Mouse (Mus musculus): ENCODE measurements around the gene A930033H14Rik. TPM values are rescaled to one million over a fixed set of nuclear protein-coding genes. Genes with fewer than 3 reads are reported as not detected.

A930033H14Rik gene
- polyA plus RNA-seq, 1 experiment: 2.5 TPM

DNA sequence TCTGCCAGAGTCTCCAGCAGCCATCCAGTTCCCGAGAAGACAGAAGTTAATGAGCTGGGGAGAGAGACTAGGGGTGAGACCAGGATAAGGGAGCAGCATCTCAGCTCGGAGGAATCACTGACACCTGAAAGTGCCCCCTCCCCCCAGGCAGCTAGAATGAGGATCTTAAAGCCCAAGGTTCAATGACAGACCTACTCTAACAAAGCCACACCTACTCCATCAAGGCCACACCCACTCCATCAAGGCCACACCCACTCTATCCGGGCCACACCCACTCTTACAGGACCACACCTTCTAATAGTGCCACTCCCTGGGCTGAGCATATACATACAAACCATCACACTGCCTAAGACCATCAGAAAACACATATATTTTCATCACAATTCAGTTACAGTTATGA, 24.3 kb upstream of the A930033H14Rik start:
- no peak for DNase-seq (ENCODE audit: low spot score)

DNA sequence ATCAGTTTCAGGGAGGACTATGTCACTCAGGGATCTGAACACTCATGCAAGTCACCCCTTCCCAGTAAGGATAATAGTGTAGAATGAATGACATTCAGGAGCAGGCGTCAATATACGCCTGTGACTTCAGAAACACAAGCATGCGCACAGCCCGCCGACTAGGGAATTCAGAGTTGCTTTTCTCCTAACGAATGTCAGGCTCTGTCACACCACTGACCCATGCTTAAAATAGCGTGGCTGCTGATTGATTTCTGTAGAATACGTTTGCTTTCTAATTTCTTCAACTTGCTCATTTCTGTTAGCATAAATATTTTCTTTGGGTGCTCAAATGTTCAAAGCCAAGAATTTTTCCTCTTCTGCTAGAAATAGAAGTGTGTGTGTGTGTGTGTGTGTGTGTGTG, 13.1 kb upstream of the A930033H14Rik start:
- no peak for DNase-seq (ENCODE audit: low spot score)

DNA sequence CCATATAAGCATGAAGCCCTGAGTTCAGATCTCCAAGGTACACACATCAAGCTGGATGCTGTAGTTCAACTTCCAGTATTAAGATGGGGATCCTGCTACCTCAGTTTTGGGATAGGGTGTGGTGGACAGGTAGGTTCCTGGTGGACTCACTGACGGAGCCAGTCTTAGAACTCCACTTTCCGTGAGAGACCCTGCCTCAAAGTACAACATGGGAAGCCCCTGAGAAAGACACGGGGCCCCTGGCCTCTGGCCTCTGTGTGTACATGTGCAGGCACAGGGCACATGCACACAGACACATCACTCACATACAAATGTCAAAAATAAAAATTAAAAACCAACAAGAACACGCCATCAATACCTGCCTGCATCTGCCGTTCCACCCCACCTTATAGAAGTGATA, 12.6 kb upstream of the A930033H14Rik start:
- no peak for DNase-seq (ENCODE audit: low spot score)

DNA sequence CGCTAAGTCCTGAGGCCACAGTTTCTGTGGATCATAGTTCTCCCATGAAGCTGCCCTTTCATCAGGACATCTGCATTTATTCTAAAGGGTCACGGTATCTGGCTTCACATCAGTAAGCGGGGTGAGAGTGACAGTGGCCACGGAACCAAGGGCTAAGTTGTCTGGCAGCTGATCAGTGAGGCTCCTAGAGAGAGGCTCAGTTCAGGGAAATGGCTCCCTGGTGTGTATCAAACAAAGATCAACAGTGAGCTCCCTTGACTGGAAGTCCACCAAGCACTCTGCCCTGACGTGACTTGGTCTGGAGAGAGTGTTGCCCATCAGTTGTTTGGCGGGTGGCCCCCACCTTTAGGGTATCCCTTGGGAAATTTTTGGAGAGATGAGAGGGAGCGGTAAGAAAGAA, 11.4 kb upstream of the A930033H14Rik start:
- no peak for DNase-seq (ENCODE audit: low spot score)

DNA sequence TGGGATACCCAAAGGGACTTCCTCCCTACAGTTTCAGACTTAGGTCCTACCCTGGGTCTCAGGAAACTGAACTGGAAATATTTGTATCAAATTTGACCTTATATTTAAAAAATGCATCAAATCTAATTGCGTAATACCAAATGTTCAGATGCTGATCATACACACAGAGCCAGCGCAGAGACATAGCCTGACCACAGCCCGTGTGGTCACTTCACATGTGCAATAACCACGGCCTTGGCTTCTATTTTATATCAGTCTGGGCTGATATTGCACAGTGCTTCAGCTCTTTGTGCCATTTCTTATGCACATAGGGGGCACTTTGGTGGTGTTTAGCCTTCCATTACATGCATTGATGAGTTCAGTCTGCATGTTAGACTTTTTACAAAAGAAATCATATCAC, 10.3 kb upstream of the A930033H14Rik start:
- DNase-seq (ENCODE audit: low spot score): no peak

- no peak for DNase-seq (ENCODE audit: low spot score)
Observed at GRCm38 (mm10) chr10:69221955-69222354, 9.1 kb upstream of the A930033H14Rik start.

- no peak for DNase-seq (ENCODE audit: low spot score)
Observed at GRCm38 (mm10) chr10:69221148-69221547, 8.2 kb upstream of the A930033H14Rik start.

DNA sequence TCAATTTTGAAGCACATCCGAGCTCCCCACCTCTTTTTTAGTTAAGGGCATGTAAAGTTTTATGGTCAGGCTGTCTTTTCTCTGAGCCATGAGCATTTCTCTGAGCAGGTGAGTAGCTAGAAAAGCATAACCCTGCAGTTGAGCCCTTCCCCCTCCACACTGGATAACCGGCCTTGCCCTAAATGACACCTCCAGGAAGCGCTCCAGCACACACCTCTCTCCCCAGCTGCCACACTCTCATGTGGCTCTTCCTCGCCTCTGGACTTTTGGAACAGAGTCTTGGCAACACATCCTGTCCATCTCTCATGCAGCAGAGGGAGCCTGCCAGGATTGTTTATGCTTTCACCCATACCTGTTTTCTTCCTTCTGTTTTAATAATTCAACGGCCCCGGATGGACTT, 7.4 kb upstream of the A930033H14Rik start:
- DNase-seq (ENCODE audit: low spot score): no peak

GRCm38 (mm10) chr10:69219289-69219626, 6.4 kb upstream of the A930033H14Rik start:
- DNase-seq (ENCODE audit: low spot score): no peak

GRCm38 (mm10) chr10:69218458-69219288, 5.8 kb upstream of the A930033H14Rik start:
- no peak for DNase-seq (ENCODE audit: low spot score)

- DNase-seq (ENCODE audit: low spot score): no peak
Observed at GRCm38 (mm10) chr10:69217127-69217690, 4.3 kb upstream of the A930033H14Rik start.

- no peak for DNase-seq (ENCODE audit: low spot score)
Observed at GRCm38 (mm10) chr10:69213986-69214385, 1.1 kb upstream of the A930033H14Rik start.

DNA sequence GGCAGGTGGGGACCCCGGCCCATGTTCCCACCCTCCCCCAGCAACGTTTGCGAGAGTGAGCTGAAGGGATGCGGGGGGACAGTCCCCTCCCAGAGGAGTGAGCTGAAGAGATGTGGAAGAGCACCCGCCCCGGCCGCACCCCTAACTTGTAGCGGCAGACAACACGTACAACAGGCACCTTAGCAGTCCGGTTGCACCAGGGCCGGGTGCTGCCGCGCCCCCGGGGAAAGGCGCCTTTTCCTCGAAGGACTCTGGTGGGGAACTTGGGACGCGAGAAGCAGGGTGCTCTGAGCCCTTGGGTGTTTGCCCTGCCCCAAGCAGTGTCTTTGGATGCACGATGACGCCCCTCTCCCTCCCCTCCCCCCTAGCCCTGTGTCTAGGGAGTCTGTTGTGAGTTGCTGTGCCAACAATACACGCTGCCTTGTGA, 566 bp upstream of the A930033H14Rik start:
- DNase-seq (ENCODE audit: low spot score): no peak

GRCm38 (mm10) chr10:69211976-69212375, 922 bp downstream of the A930033H14Rik start:
- DNase-seq (ENCODE audit: low spot score): no peak

DNA sequence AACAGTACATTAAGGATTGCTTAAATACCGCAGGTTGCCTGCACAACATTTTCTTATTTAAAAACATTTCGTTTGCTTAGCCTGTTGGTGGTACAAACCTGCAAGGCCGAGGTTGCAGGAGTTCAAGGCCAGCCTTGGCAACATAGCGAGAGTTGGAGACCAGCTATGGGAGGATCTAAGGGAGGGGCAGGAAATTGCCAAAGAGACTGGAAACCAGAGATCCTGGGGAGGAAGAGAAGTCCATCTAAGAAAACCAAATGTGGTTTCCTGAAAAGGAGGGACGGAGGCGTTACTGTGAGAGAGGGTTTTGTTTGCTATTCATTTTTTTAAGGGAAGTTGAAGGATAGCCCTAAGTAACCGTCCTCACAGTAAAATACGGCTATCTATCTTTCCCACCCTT, 1.3 kb downstream of the A930033H14Rik start:
- DNase-seq (ENCODE audit: low spot score): no peak

DNA sequence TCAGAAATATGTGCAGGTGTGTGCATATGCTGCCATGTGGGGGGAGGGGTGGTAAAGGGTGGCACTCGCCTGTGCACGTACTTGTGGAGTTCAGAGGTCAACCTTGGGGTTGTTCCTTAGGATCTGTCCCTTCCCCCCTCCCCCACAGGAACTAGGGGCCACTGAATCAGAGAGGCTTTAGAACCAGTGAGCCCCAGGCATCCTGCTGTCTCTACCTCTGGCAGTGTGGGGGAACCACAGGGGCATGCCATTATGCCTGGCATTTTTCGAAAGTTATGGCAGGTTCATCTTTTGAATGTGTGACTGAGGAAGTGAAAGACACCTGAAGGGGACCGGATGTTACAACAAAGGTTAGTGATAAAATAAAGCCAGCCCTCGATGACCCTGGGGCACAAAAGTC, 2.2 kb downstream of the A930033H14Rik start:
- no peak for DNase-seq (ENCODE audit: low spot score)

DNA sequence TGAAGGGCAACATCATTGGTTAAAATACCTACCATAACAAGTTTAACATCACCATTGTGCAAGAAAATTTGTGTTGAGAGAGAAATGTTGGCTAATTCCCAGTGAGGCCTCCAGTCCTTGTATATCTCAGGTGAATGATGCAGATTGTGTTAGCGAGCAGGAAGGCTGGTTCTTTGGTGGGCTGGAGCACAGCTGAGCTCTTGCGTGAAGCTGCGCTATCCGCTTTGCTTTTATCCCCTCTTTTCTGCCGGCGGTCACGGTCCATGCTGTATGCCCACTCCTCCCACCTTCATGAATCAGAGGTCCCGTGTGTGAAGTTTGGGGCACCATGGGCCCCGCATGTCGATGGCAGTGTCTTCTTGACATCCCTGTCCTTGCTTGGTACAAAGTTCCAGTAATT, 2.9 kb downstream of the A930033H14Rik start:
- no peak for DNase-seq (ENCODE audit: low spot score)

GRCm38 (mm10) chr10:69208705-69209104, 4.2 kb downstream of the A930033H14Rik start:
- no peak for DNase-seq (ENCODE audit: low spot score)

DNA sequence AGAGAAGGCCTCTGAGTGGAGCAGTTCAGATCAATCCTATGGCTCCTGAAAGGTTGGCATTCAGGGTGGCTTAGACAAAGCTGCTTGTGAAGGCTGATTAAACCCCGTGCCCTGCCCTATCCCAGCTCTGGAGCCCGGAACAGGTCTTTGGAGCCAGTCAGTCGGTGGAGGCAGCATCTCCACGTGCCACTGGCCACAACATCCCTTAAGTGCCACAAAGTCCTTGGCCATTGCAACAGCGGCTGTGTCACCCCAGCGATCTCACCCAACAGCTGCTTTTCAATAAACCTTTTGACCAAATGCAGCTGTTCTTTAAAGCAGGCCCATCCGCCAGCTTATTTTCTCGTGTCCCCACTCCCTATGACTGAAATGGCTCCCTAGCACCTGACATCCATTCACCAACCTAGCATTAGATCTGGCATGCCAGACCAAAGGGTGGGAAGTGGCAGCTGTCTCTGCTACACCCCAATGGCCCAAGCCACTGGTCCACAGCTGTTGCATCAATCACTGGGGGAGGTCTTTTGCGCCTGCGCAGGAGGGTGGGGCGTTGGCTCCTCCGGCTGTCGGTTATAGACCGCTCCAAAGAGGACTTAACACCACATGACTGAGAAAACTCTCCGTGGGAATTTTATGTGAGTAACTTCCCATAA, 4.8 kb downstream of the A930033H14Rik start:
- no peak for DNase-seq (ENCODE audit: low spot score)

DNA sequence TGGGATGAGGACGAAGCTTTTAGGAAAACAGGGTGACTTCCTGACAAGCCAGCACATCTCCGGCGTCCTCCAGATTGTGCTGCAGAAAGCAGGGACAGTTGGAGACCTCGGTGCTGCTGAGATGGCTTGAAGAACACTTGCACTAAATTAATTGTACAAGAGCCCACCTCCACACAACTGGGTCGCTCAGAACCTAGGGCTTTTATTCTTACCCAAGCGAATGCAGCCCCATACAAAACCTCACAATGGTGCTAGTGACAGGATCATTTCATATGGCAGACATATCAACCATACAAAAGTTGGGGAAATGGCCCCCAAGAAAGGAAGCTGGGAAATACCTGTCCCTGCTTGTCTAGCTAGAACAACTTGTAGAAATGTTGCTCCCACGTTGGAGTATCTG, 5.4 kb downstream of the A930033H14Rik start:
- no peak for DNase-seq (ENCODE audit: low spot score)

GRCm38 (mm10) chr10:69206081-69206480, 6.8 kb downstream of the A930033H14Rik start:
- no peak for DNase-seq (ENCODE audit: low spot score)

DNA sequence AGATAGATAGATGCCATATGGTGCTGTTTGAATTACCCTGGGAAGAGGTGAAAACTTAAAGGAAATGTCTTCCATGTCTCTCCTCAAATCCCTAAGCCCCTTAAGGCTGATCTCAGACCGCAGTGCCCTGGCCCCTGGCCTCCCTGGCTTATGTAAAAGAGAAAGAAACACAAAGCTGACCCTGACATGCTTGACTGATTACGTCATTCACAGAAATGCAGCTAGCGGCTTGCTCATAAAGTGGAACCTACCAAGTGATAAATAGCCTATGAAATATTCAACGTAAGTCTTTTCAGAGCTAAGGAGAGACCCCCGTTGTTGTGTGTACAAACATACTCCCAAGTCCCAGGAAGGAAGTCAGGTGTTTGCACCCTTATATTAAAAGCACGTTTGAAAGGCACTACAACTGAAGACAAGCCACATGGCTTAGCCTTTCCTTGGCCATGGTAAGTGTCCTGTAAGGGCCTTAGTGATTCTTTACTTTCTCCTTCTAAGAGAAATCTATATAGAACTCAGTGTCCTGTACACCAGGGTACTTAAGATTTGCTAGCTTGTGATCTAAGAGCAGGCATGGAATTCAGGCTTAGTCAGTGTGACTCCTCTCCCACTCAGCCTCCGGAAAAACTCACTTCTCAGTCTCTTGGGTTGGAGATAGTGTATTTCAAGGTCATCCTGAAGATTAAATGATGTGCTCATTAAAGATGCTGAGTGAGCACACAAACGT, 8.1 kb downstream of the A930033H14Rik start:
- no peak for DNase-seq (ENCODE audit: low spot score)

Measured in urinary bladder, adult 2 months (tissue).